Mouse (Mus musculus): Measurements from ENCODE around the gene Socs7.
"Not testable (repeated sequence)": the region's sequence is repeated elsewhere in the genome, so short reads cannot be mapped to it uniquely, and the experiment has no call there.

The Socs7 gene

GRCm38 (mm10) chr11:97343175-97343574, 19.2 kb upstream of the Socs7 start:
- no peak for DNase-seq (ENCODE audit: low spot score)

GRCm38 (mm10) chr11:97343619-97344018, 18.7 kb upstream of the Socs7 start:
- DNase-seq (ENCODE audit: low spot score), result no peak

GRCm38 (mm10) chr11:97345446-97345845, 16.9 kb upstream of the Socs7 start:
- no peak for DNase-seq (ENCODE audit: low spot score)

GRCm38 (mm10) chr11:97346383-97346782, 16.0 kb upstream of the Socs7 start:
- DNase-seq (ENCODE audit: low spot score), result no peak

- no peak for DNase-seq (ENCODE audit: low spot score)
These were observed 15.1 kb upstream of the Socs7 start for GRCm38 (mm10) chr11:97347291-97347690.

GRCm38 (mm10) chr11:97350035-97350434, 12.3 kb upstream of the Socs7 start:
- peak; percentile 88 for DNase-seq (ENCODE audit: low spot score)

GRCm38 (mm10) chr11:97352027-97352684, 10.2 kb upstream of the Socs7 start, which contains the start of gene Gpr179:
Gene Gpr179, minus strand, starts transcription at chr11:97352077.
- no peak for DNase-seq (ENCODE audit: low spot score)

- no peak for DNase-seq (ENCODE audit: low spot score)
These were observed 9.3 kb upstream of the Socs7 start for GRCm38 (mm10) chr11:97352935-97353597.

GRCm38 (mm10) chr11:97354646-97355045, 7.7 kb upstream of the Socs7 start:
- DNase-seq (ENCODE audit: low spot score), result no peak

GRCm38 (mm10) chr11:97355247-97355646, 7.1 kb upstream of the Socs7 start:
- DNase-seq (ENCODE audit: low spot score), result no peak

GRCm38 (mm10) chr11:97357663-97358062, 4.7 kb upstream of the Socs7 start:
- not testable (repeated sequence) for DNase-seq (ENCODE audit: low spot score)

GRCm38 (mm10) chr11:97362649-97362942, 245 bp downstream of the Socs7 start:
- no peak for DNase-seq (ENCODE audit: low spot score)

GRCm38 (mm10) chr11:97362943-97363643, 742 bp downstream of the Socs7 start:
- no peak for DNase-seq (ENCODE audit: low spot score)

- DNase-seq (ENCODE audit: low spot score), result no peak
These were observed 1.3 kb downstream of the Socs7 start for GRCm38 (mm10) chr11:97363644-97363995.

GRCm38 (mm10) chr11:97365556-97365955, 3.2 kb downstream of the Socs7 start:
- DNase-seq (ENCODE audit: low spot score), result no peak

GRCm38 (mm10) chr11:97368501-97368900, 6.2 kb downstream of the Socs7 start:
- DNase-seq (ENCODE audit: low spot score), result no peak

- no peak for DNase-seq (ENCODE audit: low spot score)
These were observed 8.2 kb downstream of the Socs7 start for GRCm38 (mm10) chr11:97370329-97371091.

GRCm38 (mm10) chr11:97372159-97372864, 10.0 kb downstream of the Socs7 start:
- no peak for DNase-seq (ENCODE audit: low spot score)

- no peak for DNase-seq (ENCODE audit: low spot score)
These were observed 11.1 kb downstream of the Socs7 start for GRCm38 (mm10) chr11:97373402-97373801.

- DNase-seq (ENCODE audit: low spot score), result no peak
These were observed 17.7 kb downstream of the Socs7 start for GRCm38 (mm10) chr11:97380036-97380435.

GRCm38 (mm10) chr11:97383017-97383416, 20.7 kb downstream of the Socs7 start:
- no peak for DNase-seq (ENCODE audit: low spot score)

- no peak for DNase-seq (ENCODE audit: low spot score)
These were observed 21.4 kb downstream of the Socs7 start for GRCm38 (mm10) chr11:97383764-97384163.

Data from ovary, adult 18-20 months (tissue).